Mouse (Mus musculus): ENCODE results near the gene Emc3.

Gene Emc3

DNA sequence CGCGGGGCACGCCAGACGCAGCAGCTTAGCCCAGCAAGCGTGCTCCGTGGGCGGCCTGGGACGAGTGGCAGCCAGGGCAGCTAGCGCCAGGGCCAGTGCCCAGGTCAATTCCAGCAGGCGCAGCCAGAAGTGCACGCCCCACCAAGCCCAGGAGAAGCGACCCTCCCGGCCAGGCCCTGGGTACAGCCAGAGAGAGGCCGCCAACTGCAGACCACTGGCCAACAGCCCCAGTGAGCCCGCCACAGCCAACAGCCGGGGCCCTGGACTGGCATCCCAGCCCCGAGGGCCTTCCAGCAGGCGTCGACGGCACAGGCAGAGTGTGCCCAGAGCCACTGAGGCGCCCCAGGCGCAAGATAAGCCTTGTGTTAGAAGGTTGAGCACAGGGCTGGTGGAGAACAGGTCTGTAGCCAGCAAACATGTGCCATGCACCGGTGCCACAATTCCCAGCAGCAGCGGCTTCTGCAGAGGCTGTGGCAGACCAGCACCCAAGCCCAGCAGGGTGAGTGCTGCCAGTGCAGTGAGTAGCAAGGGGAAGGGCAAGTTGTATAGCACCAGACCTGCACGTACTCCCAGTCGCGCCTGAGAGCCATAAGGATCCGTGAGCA is 36.3 kb downstream of the Emc3 start:
- DNase-seq (ENCODE audit: low spot score in 2 of 2), result no peak

DNA sequence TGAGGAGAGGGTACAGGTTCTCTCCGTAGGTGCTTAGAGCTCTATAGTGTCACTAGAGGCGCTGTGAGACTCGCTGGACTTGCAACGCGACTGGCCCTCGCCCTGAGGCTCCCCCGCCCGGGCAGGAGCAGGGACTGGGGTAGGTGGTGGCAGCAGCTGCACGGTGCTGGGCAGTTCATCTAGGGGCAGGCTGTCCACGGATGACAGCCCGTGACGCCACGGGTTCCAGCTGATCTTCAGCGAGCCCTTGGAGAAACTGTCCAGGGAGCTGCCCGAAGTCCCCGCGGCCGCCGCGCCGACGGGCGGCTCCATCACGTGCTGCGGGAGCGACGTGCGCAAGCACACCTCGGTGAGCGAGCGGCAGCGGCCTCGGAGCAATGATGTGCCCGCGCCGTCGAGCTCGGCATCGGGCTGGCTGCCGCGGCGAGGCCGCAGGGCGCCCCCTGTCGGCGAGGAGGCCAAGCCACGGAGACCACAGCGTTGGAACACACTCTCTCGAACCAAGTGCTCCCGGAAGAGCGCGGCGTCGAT is 37.1 kb downstream of the Emc3 start:
- DNase-seq (ENCODE audit: low spot score in 2 of 2), result peak; percentile 53 to 57

DNA sequence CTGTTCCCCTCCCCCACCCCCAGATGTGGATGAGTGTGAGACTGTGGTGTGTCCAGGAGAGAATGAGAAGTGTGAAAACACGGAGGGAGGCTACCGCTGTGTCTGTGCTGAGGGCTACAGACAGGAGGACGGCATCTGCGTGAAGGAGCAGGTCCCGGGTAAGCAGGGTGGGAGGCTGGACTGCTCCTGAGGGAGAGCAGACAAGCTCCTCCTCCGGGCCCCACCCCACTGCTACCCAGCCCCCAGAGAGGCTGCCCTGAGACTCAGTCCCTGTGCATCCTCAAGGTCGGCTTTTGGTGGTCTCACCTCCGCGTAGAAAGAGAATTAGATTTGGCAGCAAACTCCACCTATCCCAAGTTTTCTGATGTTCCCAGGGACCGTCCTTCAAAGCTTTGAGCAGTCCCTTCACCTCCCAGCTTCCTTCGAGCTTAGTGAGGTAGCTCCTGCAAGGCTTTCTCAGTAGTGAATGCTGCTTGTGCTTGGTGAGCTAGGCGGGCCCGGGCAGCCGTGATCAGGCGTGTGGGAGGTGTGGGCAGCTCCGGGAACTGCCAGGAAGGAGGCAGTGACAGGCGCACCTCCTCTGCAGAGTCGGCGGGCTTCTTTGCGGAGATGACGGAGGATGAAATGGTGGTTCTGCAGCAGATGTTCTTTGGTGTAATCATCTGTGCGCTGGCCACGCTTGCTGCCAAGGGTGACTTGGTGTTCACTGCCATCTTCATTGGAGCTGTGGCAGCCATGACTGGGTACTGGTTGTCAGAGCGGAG is 39.2 kb downstream of the Emc3 start:
- peak; percentile 70 to 79 for DNase-seq (ENCODE audit: low spot score in 2 of 2)

DNA sequence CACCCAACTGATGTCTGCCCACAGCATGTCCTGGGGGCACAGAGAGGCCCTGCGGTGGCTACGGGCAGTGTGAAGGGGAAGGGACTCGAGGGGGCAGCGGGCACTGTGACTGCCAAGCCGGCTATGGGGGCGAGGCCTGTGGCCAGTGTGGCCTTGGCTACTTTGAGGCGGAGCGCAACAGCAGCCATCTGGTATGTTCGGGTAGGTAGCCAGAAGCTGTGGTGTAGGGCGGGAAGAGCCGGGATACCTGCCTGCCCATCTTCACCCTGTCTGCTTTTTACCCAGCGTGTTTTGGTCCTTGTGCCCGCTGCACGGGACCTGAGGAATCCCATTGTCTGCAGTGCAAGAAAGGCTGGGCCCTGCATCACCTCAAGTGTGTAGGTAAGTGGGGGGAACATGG is 42.0 kb downstream of the Emc3 start:
- no peak for DNase-seq (ENCODE audit: low spot score in 2 of 2)

DNA sequence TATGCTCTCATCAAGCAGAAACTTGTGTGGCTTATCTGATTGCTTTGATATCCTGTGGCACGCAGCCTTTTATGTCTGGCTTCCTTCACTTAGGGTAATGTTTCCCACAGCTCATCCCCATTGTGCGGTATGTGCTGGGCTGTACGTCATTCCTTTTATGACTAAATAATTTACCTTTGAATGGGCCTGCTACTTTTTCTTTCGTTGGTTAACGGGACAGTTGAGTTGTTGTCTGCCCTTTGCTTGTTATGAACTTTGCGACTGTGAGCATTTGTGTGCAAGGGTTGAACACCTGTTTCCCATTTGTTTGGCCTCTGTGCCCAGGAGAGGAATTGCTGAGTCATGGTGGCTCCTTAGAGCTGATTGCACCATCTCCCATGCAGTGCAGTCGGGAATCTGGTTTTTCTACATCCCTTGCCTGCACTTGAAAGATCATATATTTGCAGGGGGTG is 44.3 kb downstream of the Emc3 start:
- DNase-seq (ENCODE audit: low spot score in 2 of 2), result no peak

DNA sequence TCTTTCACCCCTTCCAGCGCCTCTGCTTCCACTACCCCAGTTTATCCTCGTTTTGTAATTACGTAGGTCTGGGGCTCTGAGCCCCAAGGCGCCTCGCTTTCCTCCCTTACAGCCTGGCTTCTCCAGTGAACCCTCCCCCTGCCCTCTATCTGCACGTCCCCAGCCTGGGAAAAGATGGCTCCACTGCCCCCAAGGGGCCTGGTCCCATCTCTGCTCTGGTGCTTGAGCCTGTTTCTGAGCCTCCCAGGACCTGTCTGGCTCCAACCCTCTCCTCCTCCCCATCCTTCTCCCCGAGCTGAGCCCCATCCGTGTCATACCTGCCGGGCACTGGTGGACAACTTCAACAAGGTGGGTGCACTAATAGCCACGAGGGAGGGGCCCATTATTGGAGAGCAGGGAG is 47.7 kb downstream of the Emc3 start:
- DNase-seq (ENCODE audit: low spot score in 2 of 2), result no peak

DNA sequence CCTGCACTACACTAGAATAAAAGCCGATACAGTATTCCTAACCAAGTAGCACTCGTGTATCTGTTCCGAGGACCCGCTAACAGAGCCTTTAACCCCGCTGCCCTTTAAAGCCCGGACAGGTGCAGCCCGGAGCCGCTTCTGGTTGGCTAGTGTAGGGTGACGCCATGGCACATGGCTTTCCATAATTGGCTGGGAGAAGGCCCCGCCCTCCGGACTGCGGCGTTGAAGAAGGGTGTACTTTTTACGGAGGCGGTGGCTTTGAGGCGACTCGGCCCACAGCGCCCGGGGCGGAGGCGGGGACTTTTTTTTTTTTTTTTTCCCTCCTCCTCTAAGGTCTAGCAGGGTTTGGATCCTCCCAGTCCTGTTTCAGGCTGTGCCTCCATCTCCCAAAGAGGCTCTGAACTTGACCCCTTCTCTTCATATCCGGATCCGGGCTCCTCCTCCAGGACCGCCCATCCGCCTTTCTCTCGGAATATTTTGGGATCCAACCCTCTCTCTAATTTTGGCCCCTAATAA is 48.3 kb downstream of the Emc3 start, which contains the start of gene Creld1:
Creld1 (plus strand) TSS at position 198 of the 516 bp plus-strand sequence.
- peak; percentile 94 to 95 for DNase-seq (ENCODE audit: low spot score in 2 of 2)

DNA sequence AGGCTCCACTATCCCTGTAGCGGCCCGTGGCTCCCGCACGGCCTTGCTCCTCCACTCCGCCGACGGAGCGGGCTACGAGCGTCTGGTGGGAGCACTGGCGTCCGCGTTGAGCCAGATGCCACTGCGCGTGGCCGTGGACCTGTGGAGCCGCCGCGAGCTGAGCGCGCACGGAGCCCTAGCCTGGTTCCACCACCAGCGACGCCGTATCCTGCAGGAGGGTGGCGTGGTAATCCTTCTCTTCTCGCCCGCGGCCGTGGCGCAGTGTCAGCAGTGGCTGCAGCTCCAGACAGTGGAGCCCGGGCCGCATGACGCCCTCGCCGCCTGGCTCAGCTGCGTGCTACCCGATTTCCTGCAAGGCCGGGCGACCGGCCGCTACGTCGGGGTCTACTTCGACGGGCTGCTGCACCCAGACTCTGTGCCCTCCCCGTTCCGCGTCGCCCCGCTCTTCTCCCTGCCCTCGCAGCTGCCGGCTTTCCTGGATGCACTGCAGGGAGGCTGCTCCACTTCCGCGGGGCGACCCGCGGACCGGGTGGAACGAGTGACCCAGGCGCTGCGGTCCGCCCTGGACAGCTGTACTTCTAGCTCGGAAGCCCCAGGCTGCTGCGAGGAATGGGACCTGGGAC is 48.9 kb downstream of the Emc3 start:
- DNase-seq (ENCODE audit: low spot score in 2 of 2), result no peak

DNA sequence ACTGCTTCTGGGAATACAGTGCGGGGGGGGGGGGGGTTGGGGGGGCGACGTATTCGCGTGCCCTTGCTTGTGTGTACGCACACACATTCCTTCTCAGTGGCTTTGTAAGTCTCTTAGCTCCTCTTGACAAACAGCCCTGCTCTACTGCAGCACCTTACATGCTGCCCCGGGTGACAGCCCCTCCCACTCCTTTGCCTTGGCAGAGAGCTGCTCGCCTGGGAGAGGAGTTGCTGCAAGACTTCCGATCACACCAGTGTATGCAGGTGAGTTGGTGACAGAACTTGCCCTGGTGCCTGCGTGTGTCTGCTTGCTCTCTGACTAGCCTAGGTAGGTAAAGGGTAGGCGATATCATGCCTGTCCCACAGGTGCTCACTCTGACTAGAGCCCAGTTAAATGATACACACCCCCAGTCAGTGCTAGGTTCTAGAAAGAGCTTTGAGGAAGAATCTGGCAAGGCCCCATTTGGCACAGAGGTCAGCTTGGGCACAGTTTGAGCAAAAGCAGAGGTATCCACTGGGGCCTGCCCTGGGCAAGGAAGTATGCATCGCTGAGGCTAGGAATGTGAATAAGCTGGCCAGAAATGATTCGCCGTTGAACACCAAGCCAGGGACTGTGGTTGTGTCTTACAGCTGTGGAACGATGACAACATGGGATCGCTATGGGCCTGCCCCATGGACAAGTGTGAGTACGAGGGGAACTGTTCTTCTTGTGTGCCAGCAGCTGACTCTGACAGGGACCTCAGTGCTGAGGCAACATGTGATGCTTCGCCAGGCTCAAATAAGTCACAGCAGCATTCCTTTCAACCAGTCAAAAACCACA is 50.7 kb downstream of the Emc3 start:
- DNase-seq (ENCODE audit: low spot score in 2 of 2), result no peak

DNA sequence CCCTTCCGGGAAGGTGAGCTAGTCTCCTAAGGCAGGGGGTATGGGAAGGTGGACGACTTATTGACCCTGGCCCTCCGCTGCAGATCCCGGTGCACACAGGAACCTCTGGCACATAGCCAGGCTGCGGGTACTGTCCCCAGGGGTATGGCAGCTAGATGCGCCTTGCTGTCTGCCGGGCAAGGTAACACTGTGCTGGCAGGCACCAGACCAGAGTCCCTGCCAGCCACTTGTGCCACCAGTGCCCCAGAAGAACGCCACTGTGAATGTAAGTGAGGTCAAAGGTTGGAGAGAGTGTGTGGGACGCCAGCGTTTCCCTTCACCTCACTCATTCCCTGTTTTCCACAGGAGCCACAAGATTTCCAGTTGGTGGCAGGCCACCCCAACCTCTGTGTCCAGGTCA is 52.5 kb downstream of the Emc3 start:
- DNase-seq (ENCODE audit: low spot score in 2 of 2), result no peak

DNA sequence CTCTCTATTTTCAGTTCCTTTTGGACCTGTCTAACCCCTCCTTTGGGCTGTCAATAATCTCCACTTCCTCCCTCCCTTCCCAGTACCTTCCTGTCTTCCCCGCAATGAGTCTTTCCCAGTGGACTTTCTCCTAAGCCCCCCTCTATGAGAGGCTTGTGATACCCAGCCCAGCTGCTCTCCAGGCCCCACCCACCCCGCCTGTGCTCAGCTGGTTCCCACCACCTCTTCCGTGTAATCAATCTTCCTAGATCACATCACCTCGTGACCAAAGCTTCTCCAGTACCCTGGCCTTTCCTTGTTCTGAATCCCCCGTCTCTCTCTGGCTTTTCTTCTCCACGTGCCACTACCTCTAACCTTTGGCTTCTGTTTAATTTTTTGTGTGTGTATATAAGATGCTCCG is 54.1 kb downstream of the Emc3 start:
- DNase-seq (ENCODE audit: low spot score in 2 of 2), result no peak

DNA sequence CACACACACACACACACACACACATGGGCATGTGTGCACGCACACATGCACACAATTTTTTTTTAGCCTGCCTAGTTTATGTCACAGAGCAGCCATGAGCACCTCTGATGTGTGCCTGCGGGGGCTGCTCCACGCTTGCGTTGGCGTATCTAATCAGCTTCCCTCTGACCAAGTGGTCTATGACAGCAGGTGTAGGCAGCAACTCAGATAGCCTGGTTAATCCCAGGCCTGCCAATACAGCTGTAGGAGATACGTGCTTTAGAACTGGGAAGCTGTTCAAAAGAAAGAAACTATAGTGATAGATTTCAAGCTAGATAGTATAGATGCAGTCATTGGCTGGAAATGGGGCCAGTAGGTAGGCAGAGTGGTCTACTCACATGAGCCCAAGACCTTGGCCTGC is 57.7 kb downstream of the Emc3 start:
- DNase-seq (ENCODE audit: low spot score in 2 of 2), result no peak

DNA sequence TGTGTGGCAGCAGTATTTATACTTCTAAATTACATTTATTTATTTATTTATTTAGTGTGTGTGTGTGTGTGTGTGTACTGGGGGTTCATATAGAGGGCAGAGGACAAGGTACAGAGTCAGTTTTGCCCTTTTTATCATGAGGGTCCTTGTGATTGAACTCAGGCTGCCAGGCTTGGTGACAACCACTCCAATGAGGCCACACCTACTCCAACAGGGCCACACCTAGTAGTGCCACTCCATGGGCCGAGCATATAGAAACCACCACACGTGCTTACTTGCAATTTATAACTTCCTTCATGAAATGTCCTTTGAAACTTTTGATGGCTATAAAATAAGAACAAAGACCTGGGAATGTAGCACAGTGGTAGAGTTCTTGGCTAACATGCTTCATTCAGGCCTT is 58.2 kb downstream of the Emc3 start:
- DNase-seq (ENCODE audit: low spot score in 2 of 2), result no peak

DNA sequence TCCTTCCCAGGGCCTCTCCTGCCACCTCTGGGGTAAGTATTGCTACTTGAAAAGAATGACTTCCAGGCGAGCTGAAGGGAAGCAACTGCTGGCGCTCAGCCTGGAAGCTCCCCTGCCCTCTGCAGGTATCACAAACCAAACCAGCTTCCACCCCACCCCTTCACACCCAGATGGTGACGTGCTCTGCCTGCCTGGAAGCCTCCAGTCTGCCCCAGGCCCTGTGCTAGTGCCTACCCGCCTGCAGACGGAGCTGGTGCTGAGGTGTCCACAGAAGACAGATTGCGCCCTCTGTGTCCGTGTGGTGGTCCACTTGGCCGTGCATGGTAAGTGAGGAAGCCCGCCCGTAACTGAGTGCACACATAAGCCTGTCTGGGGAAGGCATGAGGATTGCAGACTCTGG is 59.4 kb downstream of the Emc3 start:
- no peak for DNase-seq (ENCODE audit: low spot score in 2 of 2)

DNA sequence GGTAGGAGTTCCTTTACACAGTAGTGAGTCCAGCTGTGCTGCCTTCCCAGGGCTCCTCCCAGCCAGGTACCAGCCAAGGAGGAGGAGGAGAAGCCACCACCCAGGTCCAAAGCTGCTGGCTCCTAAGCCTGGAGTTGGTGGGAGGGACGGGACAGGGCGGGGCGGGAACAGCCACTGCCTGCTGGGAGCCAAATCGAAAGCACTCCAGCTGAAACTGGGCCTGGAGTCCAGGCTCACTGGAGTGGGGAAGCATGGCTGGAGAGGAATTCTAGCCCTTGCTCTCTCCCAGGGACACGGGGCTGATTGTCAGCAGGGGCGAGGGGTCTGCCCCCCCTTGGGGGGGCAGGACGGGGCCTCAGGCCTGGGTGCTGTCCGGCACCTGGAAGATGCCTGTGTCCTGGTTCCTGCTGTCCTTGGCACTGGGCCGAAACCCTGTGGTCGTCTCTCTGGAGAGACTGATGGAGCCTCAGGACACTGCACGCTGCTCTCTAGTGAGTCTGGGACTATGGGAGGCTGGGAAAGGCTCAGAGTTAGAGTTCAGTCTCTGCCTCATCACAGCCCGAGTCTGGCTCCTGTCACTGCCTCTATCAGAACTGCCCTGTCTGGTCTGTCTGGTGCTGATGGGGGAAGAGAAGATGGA is 60.0 kb downstream of the Emc3 start, which contains the start of gene Il17rc:
Il17rc (plus strand) TSS at position 131 of the 640 bp plus-strand sequence.
- DNase-seq (ENCODE audit: low spot score in 2 of 2), result no peak

DNA sequence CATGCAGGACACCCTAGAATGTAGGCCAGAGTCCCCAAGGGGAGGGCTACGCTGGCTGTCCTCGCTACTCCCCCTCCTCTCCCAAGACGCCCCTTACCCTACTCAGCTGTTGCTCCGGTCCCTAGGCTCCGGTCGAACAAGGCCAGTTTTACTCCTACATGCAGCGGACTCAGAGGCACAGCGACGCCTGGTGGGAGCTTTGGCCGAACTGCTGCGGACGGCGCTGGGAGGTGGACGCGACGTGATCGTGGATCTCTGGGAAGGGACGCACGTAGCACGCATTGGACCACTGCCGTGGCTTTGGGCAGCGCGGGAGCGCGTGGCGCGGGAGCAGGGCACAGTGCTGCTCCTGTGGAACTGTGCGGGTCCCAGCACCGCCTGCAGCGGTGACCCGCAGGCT is 62.0 kb downstream of the Emc3 start:
- DNase-seq (ENCODE audit: low spot score in 2 of 2), result peak; percentile 73 to 74

DNA sequence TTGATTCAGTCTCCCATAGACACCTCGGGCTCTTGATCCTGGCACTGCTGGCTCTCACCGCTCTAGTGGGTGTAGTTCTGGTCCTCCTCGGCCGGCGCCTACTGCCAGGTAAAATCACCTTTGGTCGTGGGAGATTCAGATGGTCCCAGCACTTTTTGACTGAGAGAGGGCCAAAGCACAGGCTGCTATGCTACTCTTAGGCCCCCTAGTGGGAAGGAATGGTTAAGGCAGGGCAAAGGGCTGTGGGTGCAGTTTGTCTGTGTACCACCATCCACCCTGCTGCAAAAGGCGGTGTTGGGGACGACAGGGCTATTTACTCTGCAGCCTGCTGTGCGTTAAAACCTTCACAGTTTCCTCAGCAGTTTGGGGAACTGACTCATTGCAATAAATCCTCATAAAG is 62.4 kb downstream of the Emc3 start:
- DNase-seq (ENCODE audit: low spot score in 2 of 2), result peak; percentile 61 to 69

DNA sequence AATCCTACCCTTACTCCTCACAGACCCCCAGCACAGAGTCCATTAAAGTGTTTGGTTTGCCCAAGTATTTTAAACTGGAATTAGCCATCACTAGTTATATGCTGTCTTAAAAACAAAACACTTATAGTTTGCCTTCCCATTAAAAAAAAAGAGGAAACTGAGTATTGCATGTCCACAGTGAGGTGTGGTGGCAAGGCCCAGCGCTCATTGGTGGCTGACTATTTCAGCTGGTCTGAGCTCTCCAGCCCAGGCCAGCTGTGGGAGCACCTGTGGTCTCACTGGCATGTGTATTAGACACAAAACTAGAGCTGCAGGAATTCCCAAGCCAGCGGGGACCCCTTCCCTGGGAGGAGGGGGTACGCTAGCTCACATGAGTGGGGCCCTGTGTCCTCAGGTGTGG is 62.9 kb downstream of the Emc3 start:
- DNase-seq (ENCODE audit: low spot score in 2 of 2), result no peak

DNA sequence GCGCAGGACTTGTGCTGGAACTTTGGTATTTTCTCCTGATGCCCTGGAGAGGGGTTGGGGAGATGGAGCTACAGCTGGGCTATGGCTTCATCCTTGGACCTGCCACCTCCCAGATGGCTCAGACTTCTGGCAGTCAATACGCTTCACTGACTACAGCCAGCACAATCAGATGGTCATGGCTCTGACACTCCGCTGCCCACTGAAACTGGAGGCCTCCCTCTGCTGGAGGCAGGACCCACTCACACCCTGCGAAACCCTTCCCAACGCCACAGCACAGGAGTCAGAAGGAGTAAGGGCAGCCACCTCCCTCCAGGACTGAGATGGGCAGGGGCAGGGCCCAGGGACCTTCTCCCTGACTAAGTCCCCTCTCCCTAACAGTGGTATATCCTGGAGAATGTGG is 65.8 kb downstream of the Emc3 start:
- DNase-seq (ENCODE audit: low spot score in 2 of 2), result no peak

All from right cerebral cortex, adult 2 months (tissue).